Mouse (Mus musculus) embryonic facial prominence, embryonic 10.5 days (tissue): Measurements from ENCODE around the gene Lrrc1. TPM values are rescaled to one million over a fixed set of nuclear protein-coding genes. Genes with fewer than 3 reads are reported as not detected.
A peak's percentile ranks its signal among the peaks of the same experiment; 100 is the strongest.

Experiments used
- DNase-seq: peaks from one replicate; pipeline ENCODE4 v3.0.0-alpha.2; 2017; ENCODE audit warnings: low spot score
- H3K27ac ChIP-seq: fragments of 300-500 bp; sonication (generic); replicated peaks from 2 replicates; pipeline ENCODE4 v1.5.1; 2016; ENCODE audit warnings: mild to moderate bottlenecking
- H3K27me3 ChIP-seq: fragments of 300-500 bp; sonication (generic); replicated peaks from 2 replicates; pipeline ENCODE4 v1.6.1; 2016; ENCODE audit warnings: low read depth, mild to moderate bottlenecking; ENCODE audit not compliant: poor library complexity, severe bottlenecking
- H3K36me3 ChIP-seq: fragments of 300-500 bp; sonication (generic); replicated peaks from 2 replicates; pipeline ENCODE4 v1.6.1; 2016; ENCODE audit warnings: mild to moderate bottlenecking, moderate library complexity
- H3K4me1 ChIP-seq: fragments of 300-500 bp; sonication (generic); 2 replicates; pipeline ENCODE4 v1.6.1; 2016
- H3K4me3 ChIP-seq: fragments of 300-500 bp; sonication (generic); 2 replicates; pipeline ENCODE4 v1.5.1; 2016; ENCODE audit warnings: mild to moderate bottlenecking, moderate library complexity
- H3K9me3 ChIP-seq: fragments of 300-500 bp; sonication (generic); 2 replicates; pipeline ENCODE4 v1.6.1; 2016; ENCODE audit warnings: mild to moderate bottlenecking
- WGBS: fragments of 180-500 bp; shearing (Covaris S2); methylation state at CpG from one replicate; pipeline ENCODE4 v1.1.7; 2016; 5-methylcytosine and 5-hydroxymethylcytosine counted together
- polyA plus RNA-seq: library from polyadenylated mRNA; unstranded; fragments of >200 nt; fragmentation: Nextera tagmentation; extraction: Ambion mirVana; gene quantifications from 2 replicates; pipeline ENCODE4 v1.2.1, GENCODE M21; 2016

Gene Lrrc1
- polyA plus RNA-seq, 1 experiment from 2014 or later = 8.7 TPM

GRCm38 (mm10) chr9:77425553-77425952 is 119.1 kb downstream of the Lrrc1 start:
- H3K27ac ChIP-seq = 0 out of 2 replicates have a peak overlapping the region, but pooled peaks have one; percentile 30
- DNase-seq = no peak
- H3K36me3 ChIP-seq = 0 out of 2 replicates have a peak, but pooled peaks cover 3% of the 10 kb centered on the region
- no peaks in the 10 kb centered on the region for H3K27me3 ChIP-seq
- peaks cover 44% of the 10 kb centered on the region for H3K4me1 ChIP-seq
- H3K4me3 ChIP-seq = no peak overlapping the region
- WGBS = 91% methylated on average over 4 of the region's 4 CpGs
- H3K9me3 ChIP-seq = no peaks in the 10 kb centered on the region

GRCm38 (mm10) chr9:77420200-77420585 is 124.5 kb downstream of the Lrrc1 start:
- H3K9me3 ChIP-seq = no peaks in the 10 kb centered on the region
- H3K27me3 ChIP-seq = no peaks in the 10 kb centered on the region
- 91% methylated on average over 4 of the region's 4 CpGs for WGBS
- no peak overlapping the region for H3K4me3 ChIP-seq
- H3K27ac ChIP-seq = no peak overlapping the region
- DNase-seq = no peak
- H3K36me3 ChIP-seq = no peaks in the 10 kb centered on the region
- H3K4me1 ChIP-seq = 0 out of 2 replicates have a peak, but pooled peaks cover 3% of the 10 kb centered on the region

GRCm38 (mm10) chr9:77419501-77420199 is 125.0 kb downstream of the Lrrc1 start:
- Histone ChIP-seq H3K36me3 (no peaks in the 10 kb centered on the region), H3K27ac (no peak overlapping the region), H3K27me3 (no peaks in the 10 kb centered on the region), H3K9me3 (no peaks in the 10 kb centered on the region), H3K4me3 (no peak overlapping the region), H3K4me1 (0 out of 2 replicates have a peak, but pooled peaks cover 3% of the 10 kb centered on the region)
- DNase-seq = no peak
- WGBS = 92% methylated on average over 9 of the region's 9 CpGs

- no peaks in the 10 kb centered on the region for H3K36me3 ChIP-seq
- no peak overlapping the region for H3K27ac ChIP-seq
- no peak for DNase-seq
- H3K4me1 ChIP-seq = peaks cover 9% of the 10 kb centered on the region
- H3K27me3 ChIP-seq = no peaks in the 10 kb centered on the region
- no peaks in the 10 kb centered on the region for H3K9me3 ChIP-seq
- 72% methylated on average over 2 of the region's 2 CpGs for WGBS
- no peak overlapping the region for H3K4me3 ChIP-seq
Measured at GRCm38 (mm10) chr9:77418800-77419199, 125.9 kb downstream of the Lrrc1 start.

DNA sequence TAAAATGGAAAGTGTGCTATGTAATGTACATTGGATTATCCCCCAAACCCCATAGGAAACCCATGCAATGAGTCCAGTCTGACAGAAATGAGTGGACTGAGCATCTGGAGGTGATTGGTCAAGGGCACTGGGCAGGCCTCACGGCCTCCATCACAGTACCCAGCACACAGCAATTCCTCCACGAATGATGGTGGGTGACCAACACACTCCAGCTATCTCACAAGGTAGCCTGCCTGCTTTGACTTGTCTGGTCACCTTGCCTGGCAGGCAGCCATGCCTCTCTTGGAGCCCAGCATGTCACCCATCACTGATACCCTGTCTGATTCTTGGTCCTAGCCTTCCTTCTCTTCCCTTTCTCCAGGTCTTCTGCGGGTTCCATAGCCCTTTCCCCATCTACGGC is 128.2 kb downstream of the Lrrc1 start:
- Histone ChIP-seq H3K27me3 (no peaks in the 10 kb centered on the region), H3K4me1 (peaks cover 23% of the 10 kb centered on the region), H3K27ac (no peak overlapping the region), H3K4me3 (no peak overlapping the region), H3K36me3 (no peaks in the 10 kb centered on the region), H3K9me3 (no peaks in the 10 kb centered on the region)
- 94% methylated on average over 4 of the region's 4 CpGs for WGBS
- no peak for DNase-seq

GRCm38 (mm10) chr9:77416002-77416401 is 128.7 kb downstream of the Lrrc1 start:
- DNase-seq = no peak
- Histone ChIP-seq H3K27me3 (no peaks in the 10 kb centered on the region), H3K4me3 (no peak overlapping the region), H3K9me3 (no peaks in the 10 kb centered on the region), H3K36me3 (no peaks in the 10 kb centered on the region), H3K4me1 (peaks cover 23% of the 10 kb centered on the region), H3K27ac (no peak overlapping the region)
- whole genome bisulfite sequencing = 94% methylated on average over 7 of the region's 7 CpGs

DNA sequence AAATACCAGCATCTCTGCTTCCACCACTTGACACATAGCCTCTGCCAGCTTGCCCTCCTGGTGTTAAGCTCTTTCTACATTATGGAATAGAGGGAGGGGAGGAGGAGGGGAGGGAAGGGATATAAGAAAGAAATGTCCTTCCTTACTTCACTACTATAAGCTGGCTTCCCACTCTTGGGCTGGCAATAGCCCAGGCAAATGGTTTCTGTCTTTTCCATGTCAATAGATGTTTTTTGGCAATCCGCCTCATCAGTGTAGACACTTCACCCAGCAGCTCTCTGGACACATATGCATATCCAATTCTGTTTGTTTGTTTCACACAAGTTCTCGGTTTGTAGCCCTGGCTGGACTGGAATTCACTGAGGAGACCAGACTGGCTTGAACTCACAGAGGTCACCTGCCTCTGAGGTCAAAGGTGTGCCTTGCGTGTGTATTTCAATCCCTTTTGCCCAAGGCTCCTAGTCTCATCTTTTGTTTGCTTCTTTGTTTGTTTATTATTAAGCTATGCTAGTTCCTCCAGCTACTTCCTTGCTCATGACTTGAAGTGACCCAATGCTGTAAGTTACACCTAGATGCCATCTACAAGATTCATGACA is 132.7 kb downstream of the Lrrc1 start:
- H3K27ac ChIP-seq = no peak overlapping the region
- H3K27me3 ChIP-seq = no peaks in the 10 kb centered on the region
- WGBS = 71% methylated on average over 3 of the region's 3 CpGs

GRCm38 (mm10) chr9:77410968-77411367 is 133.7 kb downstream of the Lrrc1 start:
- DNase-seq = no peak
- no peaks in the 10 kb centered on the region for H3K9me3 ChIP-seq
- H3K4me3 ChIP-seq = no peak overlapping the region
- no peaks in the 10 kb centered on the region for H3K27me3 ChIP-seq
- H3K36me3 ChIP-seq = no peaks in the 10 kb centered on the region
- peaks cover 20% of the 10 kb centered on the region for H3K4me1 ChIP-seq
- WGBS = 59% methylated on average over 4 of the region's 4 CpGs
- H3K27ac ChIP-seq = no peak overlapping the region

More for the DNA sequence above, 132.7 kb downstream of the Lrrc1 start:
- H3K4me1 ChIP-seq = peaks cover 20% of the 10 kb centered on the region
- no peaks in the 10 kb centered on the region for H3K36me3 ChIP-seq
- DNase-seq = no peak
- H3K4me3 ChIP-seq = no peak overlapping the region
- H3K9me3 ChIP-seq = no peaks in the 10 kb centered on the region

GRCm38 (mm10) chr9:77410524-77410923 is 134.1 kb downstream of the Lrrc1 start:
- no peak for DNase-seq
- Histone ChIP-seq H3K4me1 (peaks cover 20% of the 10 kb centered on the region), H3K27me3 (no peaks in the 10 kb centered on the region), H3K4me3 (no peak overlapping the region), H3K36me3 (no peaks in the 10 kb centered on the region), H3K9me3 (no peaks in the 10 kb centered on the region), H3K27ac (no peak overlapping the region)
- 88% methylated on average over 7 of the region's 7 CpGs for WGBS

DNA sequence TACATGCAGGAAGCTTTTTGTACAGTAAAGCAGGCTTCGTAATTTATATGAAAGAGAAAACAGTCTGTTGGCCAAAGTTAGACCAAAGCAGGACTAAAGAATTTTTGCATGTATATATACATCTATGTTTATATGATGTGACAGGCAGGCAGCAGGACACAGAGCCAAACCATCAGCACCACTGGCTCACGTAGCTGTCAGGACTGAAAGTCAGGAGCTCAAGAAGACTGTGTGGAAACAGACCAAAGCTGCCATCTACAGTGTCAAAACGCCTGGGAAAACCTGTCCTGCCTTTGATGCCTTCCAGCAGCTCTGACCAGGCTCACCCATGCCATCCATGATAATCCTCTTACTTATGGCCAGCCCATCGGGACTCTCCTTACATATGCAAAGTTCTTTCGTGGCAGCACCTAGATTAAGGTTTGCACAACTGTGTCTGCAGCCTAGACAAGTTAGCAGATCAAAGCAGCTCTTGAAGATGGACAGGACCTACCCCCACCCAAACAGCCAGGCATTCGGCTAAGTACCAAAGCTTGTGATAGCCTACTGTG is 136.5 kb downstream of the Lrrc1 start:
- DNase-seq = no peak
- H3K27me3 ChIP-seq = 0 out of 2 replicates have a peak, but pooled peaks cover 3% of the 10 kb centered on the region

DNA sequence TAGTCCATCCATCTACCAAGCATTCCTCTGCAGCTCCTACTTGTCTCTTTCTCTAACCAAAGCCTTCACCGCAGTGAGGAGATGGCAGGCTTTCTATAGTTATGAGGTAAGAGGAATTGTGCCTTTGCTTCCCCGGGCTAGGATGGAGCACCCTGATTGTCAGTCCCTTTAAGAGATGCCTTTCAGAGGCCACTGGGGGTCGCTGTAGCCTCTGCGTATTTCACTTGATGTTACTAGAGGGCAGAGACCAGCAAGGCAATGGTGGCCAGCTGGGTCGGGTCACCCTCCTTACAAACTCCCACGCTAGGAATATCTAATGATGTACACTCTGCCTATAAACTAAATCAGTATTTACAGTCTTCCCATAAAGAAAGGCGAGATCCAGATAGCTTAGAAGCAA is 137.8 kb downstream of the Lrrc1 start:
- H3K4me3 ChIP-seq = no peak overlapping the region
- H3K9me3 ChIP-seq = no peaks in the 10 kb centered on the region
- 0 out of 2 replicates have a peak, but pooled peaks cover 3% of the 10 kb centered on the region for H3K27me3 ChIP-seq
- DNase-seq = peak; percentile 60
- H3K27ac ChIP-seq = no peak overlapping the region
- no peaks in the 10 kb centered on the region for H3K36me3 ChIP-seq
- 60% methylated on average over 7 of the region's 7 CpGs for WGBS
- peaks cover 3% of the 10 kb centered on the region; the same call in 1 of the 2 replicates for H3K4me1 ChIP-seq

More for the DNA sequence above, 136.5 kb downstream of the Lrrc1 start:
- Histone ChIP-seq H3K9me3 (no peaks in the 10 kb centered on the region), H3K27ac (no peak overlapping the region), H3K4me3 (no peak overlapping the region), H3K4me1 (peaks cover 9% of the 10 kb centered on the region), H3K36me3 (no peaks in the 10 kb centered on the region)
- WGBS = 46% methylated on average over 6 of the region's 6 CpGs

DNA sequence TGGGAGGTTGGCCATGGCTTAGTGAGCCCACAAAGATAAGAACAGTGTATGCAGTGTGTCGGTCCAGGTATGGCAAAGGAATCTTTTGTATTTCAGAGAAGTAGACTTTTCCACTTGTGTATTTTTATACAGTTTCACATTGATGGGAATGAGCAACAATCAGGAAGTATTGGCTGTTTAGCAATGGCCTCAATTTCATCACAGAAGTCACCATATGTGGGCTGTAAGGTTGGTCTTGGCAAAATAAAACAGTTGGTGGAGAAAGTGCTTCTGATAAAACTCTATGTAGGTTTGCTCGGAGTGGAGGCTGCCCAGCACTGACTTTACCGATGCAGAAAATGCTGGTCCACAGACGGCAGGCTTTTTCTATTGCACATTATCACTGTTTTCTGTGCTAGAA is 140.2 kb downstream of the Lrrc1 start:
- Histone ChIP-seq H3K36me3 (no peaks in the 10 kb centered on the region), H3K4me3 (no peak overlapping the region), H3K4me1 (no peaks in the 10 kb centered on the region), H3K27ac (no peak overlapping the region), H3K27me3 (0 out of 2 replicates have a peak, but pooled peaks cover 3% of the 10 kb centered on the region), H3K9me3 (no peaks in the 10 kb centered on the region)
- no peak for DNase-seq
- 88% methylated on average over 4 of the region's 4 CpGs for WGBS

- WGBS = 88% methylated on average over 6 of the region's 6 CpGs
- 0 out of 2 replicates have a peak, but pooled peaks cover 3% of the 10 kb centered on the region for H3K27me3 ChIP-seq
- H3K4me3 ChIP-seq = no peak overlapping the region
- H3K9me3 ChIP-seq = no peaks in the 10 kb centered on the region
- DNase-seq = no peak
- no peaks in the 10 kb centered on the region for H3K36me3 ChIP-seq
- no peak overlapping the region for H3K27ac ChIP-seq
- H3K4me1 ChIP-seq = peaks cover 4% of the 10 kb centered on the region; the same call in 1 of the 2 replicates
Measured at GRCm38 (mm10) chr9:77403961-77404360, 140.7 kb downstream of the Lrrc1 start.
